Mouse (Mus musculus) liver (tissue): Measurements from ENCODE around the gene P2rx7.
"Not testable (repeated sequence)": the region's sequence is repeated elsewhere in the genome, so short reads cannot be mapped to it uniquely, and the experiment has no call there.

ENCODE experiments used
- DNase-seq: peaks from one replicate; pipeline ENCODE4 v3.0.0-alpha.2; 2020; ENCODE audit warnings: mixed read lengths

The P2rx7 gene

DNA sequence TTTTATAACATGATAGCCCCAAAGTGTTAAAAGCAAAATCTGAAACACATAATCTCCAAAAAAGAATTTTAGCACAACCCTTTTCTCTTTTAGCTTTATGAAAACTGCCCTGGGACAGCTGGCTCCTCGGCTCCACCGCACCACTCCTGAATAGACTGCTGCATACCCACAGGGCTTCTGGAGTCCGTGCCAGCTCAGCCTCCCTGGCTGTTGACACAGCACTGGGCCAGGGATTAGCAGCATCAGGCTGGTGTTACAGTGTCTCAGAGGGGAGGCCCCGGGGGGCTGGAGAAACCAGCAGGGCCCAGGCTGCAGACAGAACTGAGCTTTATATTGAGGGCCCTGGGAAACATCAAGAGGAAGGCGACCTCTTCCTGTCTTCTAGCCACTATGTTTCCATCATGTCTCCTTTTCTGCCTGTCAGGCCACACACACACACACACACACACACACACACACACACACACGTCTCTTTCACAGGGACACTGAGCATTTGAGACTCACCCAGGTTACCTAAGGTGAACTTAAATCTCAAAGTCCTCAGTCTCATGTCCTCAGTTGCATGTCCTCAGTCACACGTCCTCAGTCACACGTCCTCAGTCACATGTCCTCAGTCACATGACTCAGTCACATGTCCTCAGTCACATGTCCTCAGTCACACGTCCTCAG is 3.7 kb downstream of the P2rx7 start:
- DNase-seq, result no peak

DNA sequence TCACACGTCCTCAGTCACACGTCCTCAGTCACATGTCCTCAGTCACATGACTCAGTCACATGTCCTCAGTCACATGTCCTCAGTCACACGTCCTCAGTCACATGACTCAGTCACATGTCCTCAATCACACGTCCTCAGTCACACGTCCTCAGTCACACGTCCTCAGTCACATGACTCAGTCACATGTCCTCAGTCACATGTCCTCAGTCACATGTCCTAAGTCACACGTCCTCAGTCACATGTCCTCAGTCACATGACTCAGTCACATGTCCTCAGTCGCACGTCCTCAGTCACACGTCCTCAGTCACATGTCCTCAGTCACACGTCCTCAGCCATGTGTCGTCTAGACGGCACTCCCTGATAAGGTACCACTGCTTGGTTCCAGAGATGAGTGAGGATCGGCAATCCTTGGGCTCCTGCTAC is 4.3 kb downstream of the P2rx7 start:
- not testable (repeated sequence) for DNase-seq

DNA sequence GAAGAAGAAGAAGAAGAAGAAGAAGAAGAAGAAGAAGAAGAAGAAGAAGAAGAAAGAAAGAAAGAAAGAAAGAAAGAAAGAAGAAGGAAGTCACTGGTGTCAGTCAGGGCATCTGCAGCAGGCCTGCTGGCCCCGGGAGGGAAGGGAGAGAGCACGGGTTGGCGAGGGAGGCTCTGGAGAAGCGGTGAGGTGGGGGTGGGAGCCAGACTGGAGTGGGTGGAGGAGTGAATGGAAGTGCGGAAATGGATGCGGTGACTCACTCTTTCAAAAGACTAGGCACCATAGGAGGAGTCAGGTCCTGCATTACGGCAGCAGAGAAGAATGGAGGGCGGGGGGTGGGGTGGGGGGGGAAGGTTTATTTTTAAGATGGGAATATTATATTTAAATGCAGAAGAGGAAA is 5.6 kb downstream of the P2rx7 start:
- DNase-seq, result no peak

DNA sequence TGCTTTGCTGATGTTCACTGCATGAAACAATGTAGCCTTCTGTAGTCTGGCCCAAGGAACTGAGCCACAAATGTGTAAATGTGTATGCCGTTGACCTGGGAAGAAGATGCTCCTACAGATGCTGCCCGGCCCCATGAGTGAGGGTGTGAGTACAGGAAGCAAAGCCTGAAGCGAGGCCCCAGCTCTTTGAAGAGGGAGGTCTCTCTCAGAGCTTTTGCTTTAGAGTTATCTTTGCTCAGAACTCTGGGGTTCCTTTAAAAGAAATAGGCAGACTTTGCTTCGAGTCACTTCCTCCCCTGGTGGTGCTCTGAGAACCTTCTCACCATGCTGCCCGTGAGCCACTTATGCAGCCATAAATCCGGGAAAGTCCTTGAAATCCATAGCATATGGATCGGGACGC is 6.4 kb downstream of the P2rx7 start:
- DNase-seq, result no peak

DNA sequence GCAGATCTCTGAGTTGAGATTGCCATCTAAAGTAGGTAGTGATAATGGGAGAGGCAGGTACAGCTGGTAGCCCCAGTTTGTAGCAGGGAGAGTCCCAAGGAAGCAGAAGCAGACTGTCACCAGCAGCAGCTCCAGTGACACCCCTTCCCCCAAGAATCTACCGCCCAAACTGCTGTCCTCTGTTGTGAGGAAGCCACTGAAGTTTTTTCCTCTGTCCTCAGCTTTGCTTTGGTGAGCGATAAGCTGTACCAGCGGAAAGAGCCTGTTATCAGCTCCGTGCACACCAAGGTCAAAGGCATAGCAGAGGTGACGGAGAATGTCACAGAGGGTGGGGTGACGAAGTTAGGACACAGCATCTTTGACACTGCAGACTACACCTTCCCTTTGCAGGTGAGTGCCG is 8.8 kb downstream of the P2rx7 start:
- peak; percentile 78 for DNase-seq

DNA sequence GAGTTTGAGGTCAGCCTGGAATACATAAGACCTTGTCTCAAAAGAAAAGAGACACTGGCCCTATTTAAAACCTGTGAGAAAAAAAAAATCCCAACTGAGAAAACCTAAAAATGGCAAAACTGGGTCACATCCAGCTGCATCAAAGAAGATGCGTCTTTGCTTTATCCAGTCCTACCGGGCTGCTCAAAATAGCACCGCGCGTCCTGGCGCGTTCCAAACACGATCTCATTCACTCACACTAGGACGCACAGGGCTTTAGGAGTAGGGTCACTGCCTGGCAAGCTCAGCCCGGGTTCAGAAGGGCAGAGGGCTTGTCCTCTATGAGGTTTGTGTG is 9.4 kb downstream of the P2rx7 start:
- no peak for DNase-seq

DNA sequence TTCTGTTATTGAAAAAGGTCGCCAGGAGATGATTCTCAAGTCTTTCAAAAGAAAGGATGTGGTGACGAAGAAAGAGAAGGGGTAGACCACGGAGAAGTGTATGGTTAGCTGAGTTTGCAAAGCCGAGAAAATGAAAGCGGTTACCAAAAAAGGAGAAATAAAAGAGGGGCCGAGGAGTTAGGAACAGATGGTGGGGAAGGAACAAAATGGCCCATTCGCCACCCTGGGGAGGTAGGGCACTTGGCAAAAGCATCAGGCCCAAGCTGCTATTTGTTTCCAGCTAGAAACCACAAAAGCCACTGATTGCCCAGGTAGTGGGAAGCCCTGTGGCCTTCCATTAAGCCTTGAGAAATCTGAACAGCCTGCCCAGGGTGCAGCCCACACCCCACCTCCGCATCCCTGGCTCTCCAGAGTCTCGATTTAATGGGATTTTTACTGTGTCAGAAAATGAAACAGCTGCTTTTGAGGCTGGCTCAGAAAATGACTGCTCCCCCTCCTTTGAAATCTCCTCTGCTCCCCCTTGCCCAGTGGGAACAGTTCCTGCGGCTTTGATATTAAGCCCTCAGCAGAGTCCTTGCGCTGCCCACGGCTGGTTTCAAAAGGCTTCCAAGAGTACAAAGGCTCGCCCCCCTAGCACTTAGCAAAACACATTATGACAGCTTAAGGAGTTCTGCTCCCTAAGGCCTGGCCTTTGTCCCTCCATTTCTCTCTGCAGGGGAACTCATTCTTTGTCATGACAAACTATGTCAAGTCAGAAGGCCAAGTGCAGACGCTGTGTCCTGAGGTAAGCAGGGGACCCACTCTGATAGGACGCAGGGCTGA is 9.9 kb downstream of the P2rx7 start:
- DNase-seq, result no peak

DNA sequence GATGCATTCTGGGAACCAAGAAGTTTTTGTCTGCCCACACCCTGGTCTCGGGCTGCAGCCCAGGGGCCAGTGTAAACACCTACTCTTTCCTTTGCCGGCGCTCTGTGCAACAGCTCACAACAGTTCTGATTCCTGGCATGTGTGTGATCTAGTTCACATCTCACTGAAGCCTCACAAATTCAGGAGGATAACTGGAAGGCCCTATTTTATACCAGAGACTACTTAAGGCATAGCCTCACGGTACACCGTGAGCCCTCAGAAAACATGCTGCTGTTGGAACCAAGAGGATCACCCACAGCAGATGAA is 10.5 kb downstream of the P2rx7 start:
- DNase-seq, result no peak

DNA sequence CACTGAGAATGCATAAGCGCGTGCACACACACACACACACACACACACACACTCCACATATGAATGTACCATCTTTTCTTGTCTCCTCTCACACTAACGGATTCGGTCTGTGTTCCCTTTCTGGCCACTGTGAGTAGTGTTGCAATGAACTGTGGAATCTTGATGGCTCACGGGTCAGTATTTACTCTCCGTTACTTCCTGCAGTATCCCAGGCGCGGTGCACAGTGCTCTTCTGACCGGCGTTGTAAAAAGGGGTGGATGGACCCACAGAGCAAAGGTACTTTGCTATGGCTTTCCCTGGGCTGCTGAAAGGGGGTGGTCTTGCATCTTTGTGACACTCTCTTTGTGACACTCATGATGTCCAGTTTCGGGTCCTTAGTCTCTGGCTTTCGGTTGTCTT is 13.1 kb downstream of the P2rx7 start:
- no peak for DNase-seq

DNA sequence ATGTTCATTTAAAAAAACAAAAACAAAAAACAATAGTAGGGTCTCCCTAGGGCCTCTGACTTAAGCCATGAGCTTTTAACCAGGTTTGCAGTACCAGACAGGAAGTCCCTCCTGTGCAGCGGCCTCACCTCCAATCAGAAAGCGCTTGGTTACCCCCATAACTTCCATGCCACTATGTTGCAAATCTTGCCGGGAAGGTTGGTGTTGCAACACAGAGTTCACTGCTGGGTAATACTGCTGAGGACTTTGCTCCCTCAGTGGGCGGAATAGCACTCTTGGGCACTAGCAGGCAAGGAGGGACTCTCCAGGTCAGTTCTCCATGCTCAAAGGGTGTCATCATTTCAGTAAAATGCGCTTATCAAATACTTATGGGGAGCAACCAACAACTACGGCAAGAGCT is 18.8 kb downstream of the P2rx7 start:
- peak; percentile 35 for DNase-seq

DNA sequence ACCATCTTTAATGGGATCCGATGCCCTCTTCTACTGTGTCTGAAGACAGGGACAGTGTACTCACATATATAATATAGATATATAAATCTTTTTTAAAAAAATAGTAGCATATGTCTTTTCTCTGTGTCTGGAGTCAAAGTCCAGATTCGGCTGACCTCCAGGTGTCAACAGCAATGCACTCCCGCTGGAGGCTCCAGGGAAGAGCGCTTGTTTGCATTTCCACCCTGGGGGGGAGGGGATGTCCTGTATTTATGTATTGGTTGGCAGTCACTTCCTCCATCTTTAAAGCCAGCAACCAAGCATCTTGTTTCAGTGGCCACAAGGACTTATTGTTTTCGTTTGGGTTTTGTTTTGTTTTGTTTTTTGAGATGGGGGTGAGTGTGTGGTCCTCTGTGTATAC is 21.3 kb downstream of the P2rx7 start:
- DNase-seq, result peak; percentile 36

DNA sequence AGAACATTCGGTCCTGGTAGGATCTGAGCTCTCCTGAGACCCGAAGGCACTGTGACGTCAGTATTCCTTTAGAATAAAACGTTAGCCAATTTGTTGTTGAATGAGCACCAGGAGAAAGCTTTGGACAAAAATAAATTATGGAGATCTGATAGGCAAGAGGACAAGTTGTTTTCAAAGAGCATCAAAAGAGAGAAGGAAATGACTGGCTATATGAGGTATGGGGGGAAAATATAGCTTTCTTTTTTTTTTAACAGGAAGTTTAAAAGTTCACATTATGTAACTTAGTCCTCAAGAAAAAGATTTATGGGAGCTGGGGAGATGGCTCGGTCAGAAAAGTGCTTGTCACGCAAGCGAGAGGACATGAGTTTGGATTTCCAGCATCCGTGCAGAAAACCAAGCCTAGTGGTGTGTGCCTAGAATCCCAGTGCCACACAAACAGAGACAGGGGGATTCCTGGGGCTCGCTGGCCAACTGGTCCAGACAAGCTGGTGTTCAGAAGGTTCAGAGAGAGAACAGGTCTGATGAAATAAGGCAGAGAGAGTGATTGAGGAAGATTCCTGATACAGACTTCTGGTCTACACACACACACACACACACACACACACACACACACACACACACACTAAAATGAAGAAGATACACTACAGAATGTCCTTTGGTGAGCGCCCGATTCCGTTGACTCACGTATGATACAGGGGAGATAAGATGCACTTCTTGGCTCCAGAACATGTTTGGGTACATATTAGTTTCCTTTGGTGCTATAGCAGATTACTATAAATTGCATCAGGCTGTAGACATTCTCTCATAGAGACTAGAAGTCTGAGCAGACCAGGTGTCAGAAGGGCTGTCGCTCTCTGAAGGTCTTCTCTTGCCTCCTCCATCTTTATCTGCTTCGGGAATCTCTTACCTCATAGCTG is 25.5 kb downstream of the P2rx7 start:
- DNase-seq, result no peak

DNA sequence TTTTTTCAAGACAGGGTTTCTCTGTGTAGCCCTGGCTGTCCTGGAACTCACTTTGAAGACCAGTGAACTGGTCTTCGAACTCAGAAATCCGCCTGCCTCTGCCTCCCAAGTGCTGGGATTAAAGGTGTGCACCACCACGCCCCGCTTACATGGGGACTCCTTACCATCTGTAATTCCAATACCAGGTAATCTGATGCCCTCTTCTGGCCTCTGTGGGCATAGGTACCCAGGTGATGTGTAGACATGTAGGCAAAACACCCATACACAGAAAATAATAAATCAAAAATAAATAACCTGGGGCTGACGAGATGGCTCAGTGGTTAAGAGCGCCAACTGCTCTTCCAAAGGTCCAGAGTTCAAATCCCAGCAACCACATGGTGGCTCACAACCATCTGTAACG is 27.9 kb downstream of the P2rx7 start:
- DNase-seq, result peak; percentile 25

DNA sequence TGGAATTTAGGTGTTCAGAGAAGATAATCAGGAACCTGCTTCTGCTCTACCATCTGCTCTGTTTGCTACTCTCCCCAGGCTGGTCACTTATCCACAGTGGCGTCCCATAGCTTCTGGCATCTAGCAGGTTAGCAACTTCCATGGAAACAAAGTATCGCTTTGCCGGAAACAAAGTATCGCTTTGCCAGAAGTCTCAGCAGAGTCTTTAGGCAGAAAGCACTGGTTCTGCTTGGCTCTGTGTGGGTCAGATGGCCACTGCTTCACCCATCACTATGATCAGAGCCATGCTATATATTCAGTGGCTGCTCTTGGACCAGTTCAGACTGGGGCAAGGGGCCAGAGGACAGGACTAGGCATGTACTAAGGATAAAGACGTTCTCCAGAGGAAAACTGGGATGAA is 28.6 kb downstream of the P2rx7 start:
- DNase-seq, result no peak

DNA sequence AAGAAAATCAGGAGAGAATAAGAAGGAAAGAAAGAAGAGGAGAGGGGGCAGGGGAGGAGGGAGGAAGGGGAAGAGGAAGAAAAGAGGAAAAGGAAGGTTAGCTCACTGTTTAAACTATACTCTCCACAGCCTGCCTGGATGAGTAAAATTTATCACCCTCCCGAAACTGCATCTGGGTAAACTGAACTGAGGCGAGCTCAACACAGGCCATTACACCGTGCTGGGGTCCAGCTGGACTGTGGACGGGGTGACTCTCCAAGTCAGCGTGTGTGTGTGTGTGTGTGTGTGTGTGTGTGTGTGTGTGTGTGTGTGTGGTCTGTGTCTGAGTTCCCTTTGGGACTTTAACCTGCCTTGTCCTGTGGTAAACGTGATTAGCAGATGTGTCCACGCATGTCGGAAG is 32.3 kb downstream of the P2rx7 start:
- DNase-seq, result no peak

DNA sequence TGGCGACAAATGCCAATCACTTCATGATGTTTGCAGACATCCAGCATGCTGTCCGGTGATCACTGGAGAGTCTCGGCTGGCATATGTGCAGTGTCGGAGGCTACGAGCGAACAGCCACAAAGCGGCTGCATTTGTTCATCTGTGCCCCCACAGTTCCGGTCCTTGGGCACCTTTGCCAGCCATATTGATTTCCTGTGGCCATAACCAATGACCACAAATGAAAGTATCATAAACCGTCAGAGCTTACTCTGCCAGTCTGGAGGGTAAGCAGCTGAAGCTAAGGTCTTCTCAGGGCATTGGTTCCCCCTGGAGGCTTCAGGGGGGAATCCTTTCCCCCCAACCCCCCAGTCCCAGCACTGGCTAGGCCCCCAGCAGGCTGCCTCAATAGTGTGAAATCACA is 34.3 kb downstream of the P2rx7 start:
- DNase-seq, result no peak

DNA sequence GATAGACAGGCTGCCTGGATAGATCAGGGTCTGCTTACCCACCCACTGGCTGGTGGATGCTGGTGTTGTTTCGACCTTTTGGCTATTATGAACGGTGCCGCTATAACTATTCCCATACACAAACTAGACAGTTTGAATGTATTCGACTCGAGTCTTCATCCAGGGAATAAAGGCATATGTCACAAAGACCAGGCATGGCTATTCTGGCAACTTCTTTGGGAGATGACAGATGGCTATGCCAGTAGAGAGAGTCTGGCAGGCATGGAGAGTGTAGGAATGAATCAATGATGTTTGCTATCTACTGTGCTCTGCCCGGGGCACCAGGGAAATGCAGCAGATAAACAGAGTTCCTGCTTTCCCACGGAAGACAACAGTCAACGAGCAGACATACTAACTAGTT is 36.2 kb downstream of the P2rx7 start:
- no peak for DNase-seq

DNA sequence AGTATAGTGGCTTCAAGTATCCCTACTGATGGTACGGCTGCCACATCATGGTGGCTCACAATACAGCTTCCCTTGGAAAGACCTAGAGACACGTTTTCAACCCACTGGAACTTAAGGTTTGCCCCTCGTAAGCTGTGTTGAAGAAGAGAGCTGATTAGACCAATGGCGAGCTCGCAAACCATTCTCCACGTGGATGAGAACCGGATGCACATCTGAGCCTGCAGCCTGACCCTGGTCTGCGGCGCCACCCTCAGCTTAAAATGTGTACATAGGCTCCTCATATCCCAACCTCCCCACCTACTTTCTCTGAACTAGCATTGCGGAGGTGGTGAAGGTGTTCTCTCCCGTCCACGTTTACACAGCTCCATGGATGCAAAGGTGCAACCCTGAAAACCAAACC is 37.6 kb downstream of the P2rx7 start:
- DNase-seq, result no peak

DNA sequence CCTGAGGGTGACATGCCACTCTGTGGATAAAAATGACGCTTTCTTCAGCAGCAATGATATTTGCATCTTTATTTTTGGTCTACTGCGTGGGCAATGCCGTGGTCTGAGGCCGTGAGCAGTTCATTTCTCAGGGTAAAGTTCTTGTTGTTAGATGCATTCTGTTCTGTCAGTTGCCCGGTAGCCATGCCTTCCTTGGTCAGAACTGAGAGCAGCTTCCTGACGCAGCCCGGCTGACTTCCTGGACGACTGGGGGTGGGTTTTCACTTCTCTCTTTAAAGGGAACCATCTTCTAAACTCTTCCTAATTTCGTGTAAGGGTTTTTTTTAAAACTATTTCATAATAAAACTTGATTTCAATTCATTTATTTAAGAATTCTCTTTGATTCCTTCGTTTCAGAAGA is 40.2 kb downstream of the P2rx7 start:
- DNase-seq, result no peak

DNA sequence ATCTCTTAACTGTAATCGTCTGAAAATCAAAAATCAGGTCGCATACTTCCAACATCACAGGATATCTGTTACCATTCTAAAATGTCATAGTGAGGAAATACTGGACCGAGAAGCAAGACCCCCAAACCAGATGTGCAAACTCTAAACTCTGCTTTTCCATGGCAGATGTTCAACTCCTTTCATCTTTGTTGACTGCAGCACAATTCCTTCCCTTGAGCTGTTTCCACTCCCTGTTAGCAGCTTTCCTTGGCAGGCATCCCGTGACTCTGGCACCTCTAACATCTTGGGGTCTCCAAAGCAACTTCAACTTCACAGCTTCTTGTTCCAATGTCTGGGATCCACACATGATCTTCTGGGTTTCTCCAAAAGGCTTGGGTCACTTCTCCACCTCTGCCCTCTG is 43.7 kb downstream of the P2rx7 start:
- DNase-seq, result no peak

DNA sequence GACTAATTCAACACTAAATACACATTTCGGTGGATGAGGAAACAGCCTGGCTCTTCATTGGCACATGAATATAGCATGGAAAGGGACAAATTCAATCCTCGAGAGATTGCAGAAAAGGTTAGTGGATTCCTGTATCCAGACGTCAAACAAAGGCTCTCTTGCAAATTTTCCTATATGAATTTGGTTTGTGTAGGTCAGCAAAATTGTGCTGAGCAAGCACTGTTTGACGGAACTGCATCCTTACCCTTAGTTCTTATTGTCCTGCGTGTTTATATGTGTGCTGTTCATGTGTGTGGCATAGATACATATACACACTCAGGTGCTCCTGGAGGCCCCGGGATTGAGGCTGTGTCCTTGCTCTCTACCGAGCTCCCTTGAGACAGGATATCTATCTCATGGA is 45.4 kb downstream of the P2rx7 start:
- DNase-seq, result no peak

DNA sequence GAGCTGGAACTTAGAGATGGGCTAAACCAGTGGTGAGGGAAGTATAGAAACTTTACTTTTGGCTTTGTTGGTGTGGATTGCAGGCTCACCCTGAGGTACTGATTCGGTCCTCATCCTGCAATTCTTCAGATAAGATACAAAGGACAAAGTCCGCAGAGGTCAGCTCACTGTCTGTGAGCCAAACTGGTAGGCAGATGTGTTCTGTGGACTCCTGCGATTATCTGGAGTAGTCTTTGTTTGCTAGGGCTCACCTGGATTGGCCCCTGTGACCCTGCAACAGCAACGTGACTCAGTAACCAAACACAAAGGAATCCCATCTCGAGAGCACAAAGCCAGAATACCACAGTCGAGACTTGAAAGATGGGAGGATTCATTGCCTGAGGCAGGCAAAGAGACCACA is 46.8 kb downstream of the P2rx7 start:
- DNase-seq, result no peak

DNA sequence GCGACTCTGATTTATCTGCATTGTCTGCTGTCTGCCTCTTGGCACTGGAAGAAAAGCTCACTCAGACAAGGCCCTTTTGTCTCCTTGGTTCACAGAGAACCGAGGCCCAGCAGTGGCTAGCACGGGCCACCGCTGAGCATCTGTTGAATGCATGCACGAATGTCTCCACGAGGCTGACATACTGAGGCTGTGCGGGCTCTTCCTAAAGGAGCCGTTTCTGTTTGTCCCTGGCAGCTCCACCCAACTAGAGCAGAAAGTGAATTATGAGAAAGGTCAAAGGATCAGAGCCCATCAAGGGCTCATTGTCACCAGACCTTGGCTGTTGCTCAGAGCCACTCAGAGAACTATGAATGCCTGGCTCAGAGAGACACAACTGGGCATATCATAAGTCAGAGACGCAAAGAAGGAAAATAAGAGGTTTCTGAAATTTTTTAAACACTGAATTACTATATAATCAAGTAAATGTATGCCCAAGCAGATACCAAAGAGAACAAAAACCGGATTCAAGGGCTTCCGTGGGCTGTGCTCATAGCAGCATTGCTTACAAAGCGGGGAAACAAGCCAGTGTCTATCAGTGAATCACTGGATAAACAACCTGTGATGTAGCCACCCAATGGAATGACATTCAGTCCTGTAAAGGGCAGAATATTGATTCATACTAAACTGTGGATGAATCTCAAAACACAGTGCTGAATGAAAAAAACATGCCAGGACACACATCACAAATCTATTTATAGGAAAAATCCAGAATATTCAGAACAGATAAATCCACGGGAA is 49.9 kb downstream of the P2rx7 start:
- no peak for DNase-seq
